Mouse (Mus musculus) activated CD4-positive, CD25-positive, alpha-beta regulatory T cell, adult 4 months (primary cell): Measurements from ENCODE around the gene Ssmem1. TPM values are rescaled to one million over a fixed set of nuclear protein-coding genes. Genes with fewer than 3 reads are reported as not detected.

ENCODE experiments used
- ATAC-seq: one replicate; pipeline ENCODE4 v1.8.0; 2017
- polyA plus RNA-seq, 2 experiments: library from polyadenylated mRNA; unstranded; fragments of 100-300 nt; shearing (Covaris generic); gene quantifications; one replicate each; pipeline ENCODE4 v1.2.1; 2017

The Ssmem1 gene
- polyA plus RNA-seq, 2 experiments from 2014 or later: not detected

- ATAC-seq: no peak
Observed at GRCm38 (mm10) chr6:30526586-30527515, 17.2 kb downstream of the Ssmem1 start.

- no peak for ATAC-seq
Observed at GRCm38 (mm10) chr6:30528800-30529199, 19.2 kb downstream of the Ssmem1 start.

GRCm38 (mm10) chr6:30535340-30535739 is 25.7 kb downstream of the Ssmem1 start:
- ATAC-seq: no peak

- no peak for ATAC-seq
Observed at GRCm38 (mm10) chr6:30538240-30538639, 28.6 kb downstream of the Ssmem1 start.

GRCm38 (mm10) chr6:30538800-30539199 is 29.2 kb downstream of the Ssmem1 start:
- ATAC-seq: no peak

GRCm38 (mm10) chr6:30541009-30541799 is 31.6 kb downstream of the Ssmem1 start, which contains the start of gene Cpa2:
Gene Cpa2, plus strand, starts transcription at chr6:30541582.
- ATAC-seq: no peak

GRCm38 (mm10) chr6:30542277-30542676 is 32.6 kb downstream of the Ssmem1 start:
- no peak for ATAC-seq

GRCm38 (mm10) chr6:30543077-30543476 is 33.4 kb downstream of the Ssmem1 start:
- ATAC-seq: no peak

- no peak for ATAC-seq
Observed at GRCm38 (mm10) chr6:30543851-30544250, 34.2 kb downstream of the Ssmem1 start.

GRCm38 (mm10) chr6:30545689-30546088 is 36.0 kb downstream of the Ssmem1 start:
- no peak for ATAC-seq

GRCm38 (mm10) chr6:30546571-30547273 is 37.1 kb downstream of the Ssmem1 start:
- peak; percentile 85 for ATAC-seq

- no peak for ATAC-seq
Observed at GRCm38 (mm10) chr6:30547274-30547645, 37.6 kb downstream of the Ssmem1 start.

GRCm38 (mm10) chr6:30547656-30548306 is 38.1 kb downstream of the Ssmem1 start:
- no peak for ATAC-seq

- no peak for ATAC-seq
Observed at GRCm38 (mm10) chr6:30549231-30549761, 39.6 kb downstream of the Ssmem1 start.

- no peak for ATAC-seq
Observed at GRCm38 (mm10) chr6:30550496-30551192, 41.0 kb downstream of the Ssmem1 start.

- ATAC-seq: no peak
Observed at GRCm38 (mm10) chr6:30551193-30551515, 41.5 kb downstream of the Ssmem1 start.

- ATAC-seq: no peak
Observed at GRCm38 (mm10) chr6:30551644-30552580, 42.3 kb downstream of the Ssmem1 start.

- ATAC-seq: no peak
Observed at GRCm38 (mm10) chr6:30552628-30553027, 43.0 kb downstream of the Ssmem1 start.

GRCm38 (mm10) chr6:30553381-30554010 is 43.8 kb downstream of the Ssmem1 start:
- no peak for ATAC-seq

- no peak for ATAC-seq
Observed at GRCm38 (mm10) chr6:30554092-30554491, 44.4 kb downstream of the Ssmem1 start.
